Mouse (Mus musculus): ENCODE results near the gene Dpp6.

Gene Dpp6

GRCm38 (mm10) chr5:27200581-27201341, 383.8 kb downstream of the Dpp6 start:
- no peak for DNase-seq (ENCODE audit: low spot score in 2 of 2)

DNA sequence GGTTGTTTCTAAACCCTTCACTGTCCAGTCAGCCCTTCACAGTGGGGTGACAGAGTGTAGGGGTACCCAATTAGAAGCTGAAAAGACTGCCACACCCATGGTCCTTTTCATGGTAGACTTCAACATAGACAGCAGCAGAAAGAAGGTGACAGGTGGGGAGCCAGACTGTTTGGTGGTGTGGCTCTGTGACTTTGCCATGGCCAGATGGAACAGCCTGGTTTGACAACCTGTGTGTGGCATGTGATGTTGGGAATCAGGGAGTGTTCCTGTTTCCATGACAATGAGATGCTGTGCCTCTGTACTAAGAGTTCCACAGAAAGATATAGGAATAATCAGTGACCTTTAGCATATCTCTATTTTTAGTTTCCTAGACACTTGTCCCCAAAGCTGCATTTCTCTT, 386.1 kb downstream of the Dpp6 start:
- no peak for DNase-seq (ENCODE audit: low spot score in 2 of 2)

DNA sequence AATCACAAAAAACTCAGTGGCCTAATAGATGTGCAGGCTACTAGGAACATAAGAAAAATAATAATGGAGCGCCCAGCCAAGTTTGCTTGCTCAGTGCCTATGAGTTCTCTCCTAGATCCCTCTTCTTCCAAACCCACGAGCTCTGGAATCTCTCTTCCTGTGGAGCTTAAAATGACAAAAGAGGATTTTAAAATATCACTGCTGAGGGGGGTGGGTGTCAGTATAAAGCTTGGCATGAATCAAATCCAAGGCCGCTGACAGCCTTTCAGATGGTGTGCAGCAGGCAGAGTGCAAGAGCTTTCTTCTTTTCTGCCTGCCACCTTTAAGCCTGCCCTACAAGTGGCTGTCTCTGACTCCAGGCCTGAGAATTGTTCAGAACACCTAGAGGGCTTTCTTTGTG, 387.7 kb downstream of the Dpp6 start:
- DNase-seq (ENCODE audit: low spot score in 2 of 2) = no peak

GRCm38 (mm10) chr5:27205754-27206153, 388.8 kb downstream of the Dpp6 start:
- no peak for DNase-seq (ENCODE audit: low spot score in 2 of 2)

DNA sequence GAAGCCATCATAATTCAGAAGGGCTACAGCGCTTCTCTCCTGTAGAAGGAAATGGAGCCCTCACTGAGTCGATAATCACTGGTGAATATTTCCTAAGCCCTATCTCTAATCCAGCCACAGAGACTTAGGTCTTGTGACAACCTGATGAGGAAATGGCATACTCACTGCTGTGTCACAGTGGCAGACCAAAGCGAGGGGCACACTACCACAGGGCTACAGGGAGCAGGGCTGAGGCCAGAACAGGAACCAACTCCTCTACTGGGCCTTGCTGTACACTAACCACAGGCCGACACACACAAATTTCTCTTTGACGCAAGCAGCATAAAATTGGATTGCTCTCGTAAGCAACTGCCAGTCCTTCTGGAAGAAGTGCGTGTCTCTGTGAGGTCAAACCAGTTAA, 389.2 kb downstream of the Dpp6 start:
- no peak for DNase-seq (ENCODE audit: low spot score in 2 of 2)

DNA sequence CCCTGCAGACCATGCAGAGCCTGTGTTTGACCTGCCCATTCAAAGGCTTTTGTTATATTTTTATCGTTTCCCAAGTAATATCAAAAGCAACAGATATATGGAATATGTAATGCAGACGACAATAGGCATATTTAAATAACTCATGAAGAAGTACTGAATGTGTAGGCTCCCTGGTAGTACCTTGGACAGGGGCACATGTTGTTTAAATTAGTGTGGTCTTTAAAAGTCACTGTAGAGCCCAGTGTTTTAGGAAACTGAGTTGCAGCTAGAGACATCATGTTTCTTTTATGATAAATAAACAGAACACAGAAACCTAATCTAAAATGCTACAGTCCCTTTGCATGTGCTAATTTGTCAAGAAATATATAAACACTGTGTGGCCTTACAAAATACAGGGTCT, 403.1 kb downstream of the Dpp6 start:
- no peak for DNase-seq (ENCODE audit: low spot score in 2 of 2)

DNA sequence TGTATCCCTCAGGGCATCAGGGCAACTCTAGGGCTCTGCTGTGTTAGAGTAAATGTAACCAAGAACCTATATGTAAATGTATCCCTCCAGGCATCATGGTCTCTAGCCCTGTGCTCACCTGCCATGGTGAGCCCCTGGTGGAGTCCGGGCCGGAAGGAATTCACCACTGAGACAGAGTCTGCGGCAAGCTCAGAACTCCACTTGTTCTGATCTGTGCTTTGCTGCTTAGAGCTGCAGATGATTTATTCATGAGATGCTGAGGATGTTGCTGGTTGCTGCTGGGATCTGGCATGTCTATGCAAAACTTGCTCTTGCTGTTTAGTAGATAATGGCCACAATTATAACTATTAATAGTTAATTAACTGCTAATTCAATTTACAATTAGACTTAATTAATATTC, 425.1 kb downstream of the Dpp6 start:
- DNase-seq (ENCODE audit: low spot score in 2 of 2) = no peak

- no peak for DNase-seq (ENCODE audit: low spot score in 2 of 2)
These were observed 426.2 kb downstream of the Dpp6 start for GRCm38 (mm10) chr5:27243226-27243625.

GRCm38 (mm10) chr5:27247793-27248192, 430.8 kb downstream of the Dpp6 start:
- DNase-seq (ENCODE audit: low spot score in 2 of 2) = no peak

DNA sequence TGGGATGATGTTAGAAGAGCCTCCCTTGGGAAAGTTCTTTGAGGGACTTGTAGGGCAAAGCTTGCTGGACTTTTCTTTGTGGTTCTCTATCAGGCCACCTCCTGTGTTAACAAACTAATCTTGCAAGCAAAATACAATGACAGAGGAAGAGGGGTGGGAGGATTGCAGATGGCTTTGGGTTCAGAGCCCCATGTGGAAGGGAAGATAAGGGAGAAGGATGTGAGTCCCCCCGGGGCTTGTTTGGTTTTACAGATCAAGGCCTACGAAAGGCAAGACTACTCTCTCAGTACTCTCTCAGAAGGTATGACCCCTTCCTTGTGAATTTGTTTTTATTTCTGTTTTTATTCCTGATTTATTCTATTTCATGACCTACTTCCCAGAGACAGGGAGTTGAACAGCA, 431.7 kb downstream of the Dpp6 start:
- no peak for DNase-seq (ENCODE audit: low spot score in 2 of 2)

DNA sequence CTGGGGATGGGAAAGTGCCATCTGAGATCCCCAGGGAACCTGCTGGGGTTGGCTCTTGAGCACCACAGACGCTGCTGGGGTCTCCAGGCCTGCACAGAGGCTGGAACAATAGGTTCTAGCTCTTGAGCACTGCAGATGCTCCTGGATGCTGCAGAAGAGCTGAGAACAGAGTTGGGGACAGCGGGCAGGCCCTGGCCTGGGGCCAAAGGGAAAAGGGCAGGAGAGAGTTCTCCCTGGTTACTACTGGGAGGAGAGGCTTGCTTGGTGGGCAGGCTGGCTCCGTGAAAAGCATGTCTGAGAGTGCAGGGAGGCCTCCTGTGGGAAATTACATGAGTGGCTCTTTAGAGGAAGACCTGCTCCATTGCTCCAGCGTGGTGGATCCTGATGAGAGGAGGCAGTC, 432.9 kb downstream of the Dpp6 start:
- no peak for DNase-seq (ENCODE audit: low spot score in 2 of 2)

GRCm38 (mm10) chr5:27250906-27251305, 433.9 kb downstream of the Dpp6 start:
- DNase-seq (ENCODE audit: low spot score in 2 of 2) = no peak

GRCm38 (mm10) chr5:27251361-27251760, 434.4 kb downstream of the Dpp6 start:
- DNase-seq (ENCODE audit: low spot score in 2 of 2) = no peak

- no peak for DNase-seq (ENCODE audit: low spot score in 2 of 2)
These were observed 438.2 kb downstream of the Dpp6 start for GRCm38 (mm10) chr5:27255247-27255646.

DNA sequence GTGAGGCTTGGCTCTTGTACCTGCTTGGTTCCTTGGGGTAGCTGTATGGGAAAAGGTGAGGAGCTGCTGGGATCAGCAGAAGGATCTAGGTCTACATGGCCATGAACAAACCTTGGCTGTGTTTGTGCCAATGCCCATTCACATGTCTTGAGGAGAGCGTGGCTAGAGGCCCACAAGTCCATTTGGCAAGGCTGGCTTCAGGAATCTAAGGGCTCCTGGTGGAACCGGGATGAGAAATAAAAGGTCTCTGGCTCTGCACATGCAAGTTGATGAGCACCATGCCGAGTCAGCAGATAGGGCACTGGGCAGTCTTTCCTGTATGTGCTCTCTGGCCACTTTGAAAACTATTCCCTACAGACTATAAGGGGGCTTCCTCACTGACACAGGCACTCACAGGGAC, 441.6 kb downstream of the Dpp6 start:
- DNase-seq (ENCODE audit: low spot score in 2 of 2) = no peak

DNA sequence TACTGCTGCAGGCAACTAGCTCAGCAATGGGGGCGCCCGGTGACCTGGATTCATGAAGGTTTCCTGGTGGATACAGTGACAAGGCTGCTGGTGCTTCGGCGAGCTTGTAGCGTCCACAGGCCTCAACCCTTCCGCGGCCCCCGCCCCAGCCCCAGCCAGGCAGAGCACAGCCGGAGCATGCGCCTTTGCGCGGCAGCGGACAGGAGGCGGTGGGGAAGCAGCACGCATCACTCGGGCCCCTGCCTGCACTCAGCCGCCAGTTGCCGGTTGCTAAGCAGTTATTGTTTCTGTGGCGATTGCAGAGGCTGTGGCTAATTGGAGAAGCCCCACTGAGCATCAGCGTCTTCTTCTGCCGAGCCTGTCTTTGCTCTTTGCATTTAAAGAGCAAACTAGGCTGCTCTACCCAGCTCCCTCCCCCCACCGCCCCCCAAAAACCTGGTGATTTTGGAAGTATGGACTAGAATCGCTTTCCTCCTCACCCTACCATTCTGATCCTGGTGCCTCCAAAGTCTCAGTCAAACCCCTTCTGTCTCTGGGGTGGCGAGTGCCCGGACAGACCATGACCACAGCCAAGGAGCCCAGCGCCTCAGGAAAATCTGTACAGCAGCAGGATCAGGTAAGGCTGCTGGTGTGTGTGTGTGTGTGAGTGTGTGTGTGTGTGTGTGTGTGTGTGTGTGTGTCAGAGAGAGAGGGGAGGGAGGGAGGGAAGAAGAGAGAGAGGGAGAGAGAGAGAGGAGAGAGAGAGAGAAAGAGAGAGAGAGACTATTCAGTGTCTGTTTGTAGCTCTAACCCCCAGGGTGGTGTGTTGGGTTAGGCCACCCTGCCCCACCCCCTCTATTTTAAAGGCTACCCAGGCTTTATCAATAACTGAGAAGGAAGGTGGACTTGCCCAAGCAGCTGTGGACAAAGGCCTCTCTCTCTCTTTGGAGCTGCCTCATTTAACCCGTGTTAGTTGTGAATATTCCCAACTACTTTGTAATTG, 445.0 kb downstream of the Dpp6 start:
- DNase-seq (ENCODE audit: low spot score in 2 of 2) = no peak

- no peak for DNase-seq (ENCODE audit: low spot score in 2 of 2)
These were observed 445.7 kb downstream of the Dpp6 start for GRCm38 (mm10) chr5:27262751-27263150.

GRCm38 (mm10) chr5:27265281-27265680, 448.3 kb downstream of the Dpp6 start:
- no peak for DNase-seq (ENCODE audit: low spot score in 2 of 2)

DNA sequence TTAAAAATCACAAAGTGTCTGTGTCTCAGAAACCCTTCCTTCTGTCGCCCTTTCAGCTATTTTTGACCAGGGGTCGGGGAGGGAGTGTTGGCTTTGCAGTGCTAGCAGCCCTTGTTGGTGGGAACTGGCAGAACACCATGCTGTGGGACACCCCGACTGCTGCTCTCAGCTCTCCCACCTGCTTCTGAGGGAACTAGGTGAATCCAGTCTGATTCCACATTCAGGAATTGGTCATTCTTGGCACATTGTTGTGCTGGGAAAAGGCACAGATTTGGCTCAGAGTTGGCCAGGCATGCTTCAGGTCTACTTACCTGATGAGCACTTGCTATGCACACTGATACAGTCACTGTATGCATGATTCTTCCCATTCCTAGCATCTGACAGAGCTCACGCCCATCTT, 454.3 kb downstream of the Dpp6 start:
- DNase-seq (ENCODE audit: low spot score in 2 of 2) = no peak

GRCm38 (mm10) chr5:27274781-27275395, 457.9 kb downstream of the Dpp6 start:
- DNase-seq (ENCODE audit: low spot score in 2 of 2) = no peak

DNA sequence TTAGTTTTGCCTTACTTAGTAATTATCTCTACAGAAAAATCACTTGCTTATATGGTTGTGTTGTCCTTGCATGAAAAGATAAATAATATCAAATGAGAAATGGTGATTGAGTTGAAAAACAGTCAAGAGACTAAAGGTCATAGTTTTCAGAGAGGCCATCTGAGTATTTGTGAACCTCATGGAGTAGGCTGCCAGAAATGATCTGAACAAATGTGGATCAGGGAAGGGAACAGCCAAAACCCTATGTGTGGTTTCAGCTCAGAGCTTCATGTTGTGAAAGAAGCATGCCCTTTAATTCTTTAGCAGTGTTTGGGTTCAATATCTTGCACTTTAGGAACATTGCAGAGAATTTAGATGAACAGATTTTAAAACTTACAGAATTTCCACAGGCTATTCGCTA, 458.9 kb downstream of the Dpp6 start:
- DNase-seq (ENCODE audit: low spot score in 2 of 2) = no peak

GRCm38 (mm10) chr5:27278120-27278645, 461.2 kb downstream of the Dpp6 start:
- no peak for DNase-seq (ENCODE audit: low spot score in 2 of 2)
